Mouse (Mus musculus): ENCODE results near the gene Gpx5. TPM values are rescaled to one million over a fixed set of nuclear protein-coding genes. Genes with fewer than 3 reads are reported as not detected.

Gpx5 gene
- total RNA-seq, 2 experiments from 2014 or later, result not detected

- DNase-seq, result no peak
- intact Hi-C loops (cut with DNase I), result no loop called here
Observed at GRCm38 (mm10) chr13:21236714-21237113, 55.8 kb downstream of the Gpx5 start.

Other genes with a start within 250 kb of the Gpx5 start
- gene Olfr1370, start 217.8 kb downstream of the Gpx5 start, total RNA-seq (2021), result not detected
- not detected for gene Olfr1369-ps1, start 181.2 kb downstream of the Gpx5 start, total RNA-seq (2021)
- not detected for gene Olfr263, start 163.1 kb downstream of the Gpx5 start, total RNA-seq (2021)
- gene Olfr1368, start 146.9 kb downstream of the Gpx5 start, total RNA-seq (2021), result not detected
- 10 to 100 TPM; 19.8 to 20.7 TPM for gene Trim27, start 113.3 kb downstream of the Gpx5 start, total RNA-seq (2021)
- not detected for gene Gpx6, start 19.4 kb upstream of the Gpx5 start, total RNA-seq (2021)
- gene Olfr1367, start 54.2 kb upstream of the Gpx5 start, total RNA-seq (2021), result not detected
- 1 to 10 TPM; 4.7 to 6.7 TPM for gene Zscan12, start 70.1 kb upstream of the Gpx5 start, total RNA-seq (2021)
- 10 to 100 TPM; 14.7 to 14.9 TPM for gene Zkscan3, start 110.0 kb upstream of the Gpx5 start, total RNA-seq (2021)
- under 1 TPM; 0.20 to 0.36 TPM for gene Pgbd1, start 148.3 kb upstream of the Gpx5 start, total RNA-seq (2021)
- 10 to 100 TPM in 1 of 2 experiments, 1 to 10 TPM in 1; 8.8 to 11.9 TPM for gene Zscan26, start 161.0 kb upstream of the Gpx5 start, total RNA-seq (2021)
- under 1 TPM in 1 of 2 experiments, not detected in 1; 0.17 TPM for gene Nkapl, start 175.8 kb upstream of the Gpx5 start, total RNA-seq (2021)
- under 1 TPM; 0.25 to 0.43 TPM for gene Zkscan4, start 186.2 kb upstream of the Gpx5 start, total RNA-seq (2021)
- gene Gm10065, start 186.7 kb upstream of the Gpx5 start, total RNA-seq (2021), result not detected
- gene AK157302, start 202.5 kb upstream of the Gpx5 start, total RNA-seq (2021), result 10 to 100 TPM; 21.6 to 22.8 TPM
- 100 to 1,000 TPM; 119 to 122 TPM for gene Gm11273, start 208.7 kb upstream of the Gpx5 start, total RNA-seq (2021)
- 1 to 10 TPM; 4.0 to 6.2 TPM for gene Zkscan8, start 238.4 kb upstream of the Gpx5 start, total RNA-seq (2021)